ENCODE assay signal across 13 mouse cellular contexts in genomic region chr11:89076370-89076821, GRCm38 (mm10). TPM values are rescaled to one million over a fixed set of nuclear protein-coding genes. Genes with fewer than 3 reads are reported as not detected.
DNase-seq lines count a peak whose midpoint lies in the region; ATAC-seq and TF ChIP-seq lines count a peak whose summit lies in the region.
"Had no signal": no experiment of that assay in that cellular context is flagged by ENCODE, and none has a peak within 500 bp of the region (broad histone marks: within the 10 kb centered on the region; RNA-seq: fewer than 3 reads in every experiment).

No protein-coding gene starts in this region.

- no peaks in the 10 kb centered on the region for H3K4me1 ChIP-seq in kidney, adult 2 months (ENCODE audit: control insufficient read depth, insufficient read depth, low read length)
- peaks cover 11% of the 10 kb centered on the region; the same call in 1 of the 2 replicates for H3K4me1 ChIP-seq in kidney, embryonic 16.5 days (ENCODE audit: insufficient read depth, low read length)
- no peaks in the 10 kb centered on the region for H3K4me1 ChIP-seq in forebrain, postnatal 0 days (ENCODE audit: insufficient read depth)
- H3K4me1 ChIP-seq: embryonic facial prominence, embryonic 15.5 days; hindbrain, embryonic 15.5 days had no signal

- 56% methylated on average over 4 of the region's 4 CpGs for WGBS in kidney, adult 2 months
- 56% methylated on average over 4 of the region's 4 CpGs for WGBS in kidney, embryonic 16.5 days
- 82% methylated on average over 4 of the region's 4 CpGs for WGBS in forebrain, postnatal 0 days

- TF ChIP-seq CTCF in kidney, adult 2 months (conservative IDR thresholded peaks at IDR 0.05; ENCODE audit: insufficient read depth, insufficient read length, low read depth, low read length) = no peak
- TF ChIP-seq CTCF in forebrain, postnatal 0 days (IDR thresholded peaks at IDR 0.05; ENCODE audit: low read depth) = no peak

- DNase-seq in adrenal gland, postnatal 10 days = peak; percentile 26
- DNase-seq in adrenal gland, postnatal 4 days (ENCODE audit: low spot score in 2 of 2) = no peak
- DNase-seq in kidney, adult 2 months = peak; percentile 62
- peak; percentile 45 for DNase-seq in thymus, postnatal 14 days
- no peak for DNase-seq in thymus, postnatal 10 days (ENCODE audit: low spot score in 2 of 2)
- peak; percentile 58 for DNase-seq in splenic B cell, adult 2 months (ENCODE audit: low read depth, low spot score)
- no peak for DNase-seq in forebrain, postnatal 0 days

- no peak overlapping the region for H3K9ac ChIP-seq in kidney, embryonic 16.5 days (replicated peaks; ENCODE audit: low read length)
- no peak overlapping the region for H3K9ac ChIP-seq in forebrain, postnatal 0 days
- H3K9ac ChIP-seq: embryonic facial prominence, embryonic 15.5 days; hindbrain, embryonic 15.5 days had no signal

- no peak for ATAC-seq in kidney, embryonic 16.5 days (ENCODE audit: low FRiP score, low TSS enrichment)
- no peak for ATAC-seq in forebrain, postnatal 0 days
- ATAC-seq: Patski had no signal

- no peaks in the 10 kb centered on the region for H3K9me3 ChIP-seq in kidney, embryonic 16.5 days (ENCODE audit: low read length)
- H3K9me3 ChIP-seq in forebrain, postnatal 0 days (ENCODE audit: low read length) = no peaks in the 10 kb centered on the region
- H3K9me3 ChIP-seq: embryonic facial prominence, embryonic 15.5 days; hindbrain, embryonic 15.5 days had no signal

- TF ChIP-seq POLR2A in kidney, adult 2 months (IDR thresholded peaks at IDR 0.05; ENCODE audit: low read depth, low read length) = no peak

- H3K4me3 ChIP-seq in kidney, adult 2 months (ENCODE audit: insufficient read depth, low read depth, low read length) = no peak overlapping the region
- H3K4me3 ChIP-seq in kidney, embryonic 16.5 days (ENCODE audit: low read length) = no peak overlapping the region
- no peak overlapping the region for H3K4me3 ChIP-seq in forebrain, postnatal 0 days (ENCODE audit: low read depth, low read length)
- H3K4me3 ChIP-seq: embryonic facial prominence, embryonic 15.5 days; hindbrain, embryonic 15.5 days had no signal

- H3K36me3 ChIP-seq in kidney, adult 2 months (ENCODE audit: control insufficient read depth, insufficient read depth, low read length) = no peaks in the 10 kb centered on the region
- no peaks in the 10 kb centered on the region for H3K36me3 ChIP-seq in kidney, embryonic 16.5 days (ENCODE audit: insufficient read depth, low read length)
- no peaks in the 10 kb centered on the region for H3K36me3 ChIP-seq in splenic B cell, adult 2 months (ENCODE audit: control insufficient read depth, insufficient read depth, low read length, poor library complexity, severe bottlenecking)
- H3K36me3 ChIP-seq in forebrain, postnatal 0 days (ENCODE audit: insufficient read depth) = no peaks in the 10 kb centered on the region
- H3K36me3 ChIP-seq: embryonic facial prominence, embryonic 15.5 days; hindbrain, embryonic 15.5 days had no signal

- H3K27ac ChIP-seq in kidney, adult 2 months (ENCODE audit: insufficient read depth, low read depth, low read length) = no peak overlapping the region
- H3K27ac ChIP-seq in kidney, embryonic 16.5 days (ENCODE audit: low read length) = no peak overlapping the region
- H3K27ac ChIP-seq in forebrain, postnatal 0 days (ENCODE audit: low read depth, low read length) = no peak overlapping the region
- H3K27ac ChIP-seq: embryonic facial prominence, embryonic 15.5 days; hindbrain, embryonic 15.5 days had no signal

- H3K27me3 ChIP-seq in kidney, adult 2 months (replicated peaks; ENCODE audit: control insufficient read depth, insufficient read depth, low read length) = no peaks in the 10 kb centered on the region
- no peaks in the 10 kb centered on the region for H3K27me3 ChIP-seq in kidney, embryonic 16.5 days (ENCODE audit: insufficient read depth, low read length)
- H3K27me3 ChIP-seq in splenic B cell, adult 2 months (ENCODE audit: control insufficient read depth, insufficient read depth, low read length, poor library complexity, severe bottlenecking) = no peaks in the 10 kb centered on the region
- no peaks in the 10 kb centered on the region for H3K27me3 ChIP-seq in forebrain, postnatal 0 days (ENCODE audit: insufficient read depth, low read length)
- H3K27me3 ChIP-seq: embryonic facial prominence, embryonic 15.5 days; hindbrain, embryonic 15.5 days; Patski had no signal

- no peak overlapping the region for H3K4me2 ChIP-seq in kidney, embryonic 16.5 days (replicated peaks; ENCODE audit: low read depth, low read length)
- no peak overlapping the region for H3K4me2 ChIP-seq in forebrain, postnatal 0 days (ENCODE audit: low read depth)
- H3K4me2 ChIP-seq: embryonic facial prominence, embryonic 15.5 days; hindbrain, embryonic 15.5 days had no signal

RNA-seq across cellular contexts. Expression of gene Gm525, which starts 2.8 kb away (rescaled TPM):
- not detected for total RNA-seq in adrenal gland, postnatal 10 days (2021)
- under 1 TPM in 1 of 2 experiments, not detected in 1; 0.62 TPM for total RNA-seq in adrenal gland, postnatal 4 days (2021)
- 0.69 and 1.6 TPM in 2 replicates for polyA plus RNA-seq in kidney, adult 2 months (2012; rRNA removed)
- polyA plus RNA-seq in kidney, embryonic 16.5 days (2015; fragmentation: Nextera tagmentation; extraction: Ambion mirVana) = 0.41 and 0.69 TPM in 2 replicates
- not detected in 2 replicates for total RNA-seq in forebrain, postnatal 0 days (2014; rRNA removed)
- polyA plus RNA-seq in forebrain, postnatal 0 days (2015; fragmentation: Nextera tagmentation; extraction: Ambion mirVana) = 0.30 and 0.39 TPM in 2 replicates
- total RNA-seq: left cerebral cortex, adult 18-20 months had no signal
- polyA plus RNA-seq: C2C12; hindbrain, embryonic 15.5 days; Patski had no signal

RNA-seq across cellular contexts. Expression of gene Dgke, which starts 9.7 kb away (rescaled TPM):
- total RNA-seq in adrenal gland, postnatal 10 days (2021) = 10 to 100 TPM; 10.5 to 12.8 TPM
- 10 to 100 TPM; 11.3 to 14.2 TPM for total RNA-seq in adrenal gland, postnatal 4 days (2021)
- 2.4 and 2.8 TPM in 2 replicates for polyA plus RNA-seq in kidney, adult 2 months (2012; rRNA removed)
- 4.0 and 4.3 TPM in 2 replicates for polyA plus RNA-seq in kidney, embryonic 16.5 days (2015; fragmentation: Nextera tagmentation; extraction: Ambion mirVana)
- total RNA-seq in forebrain, postnatal 0 days (2014; rRNA removed) = 30.5 and 37.8 TPM in 2 replicates
- 10.5 and 14.6 TPM in 2 replicates for polyA plus RNA-seq in forebrain, postnatal 0 days (2015; fragmentation: Nextera tagmentation; extraction: Ambion mirVana)

Comparison
In these comparisons a context has a peak if more than half of its experiments do, and no peak if none do; other contexts are left out.
1. DNase-seq: peak in adrenal gland, postnatal 10 days (single experiment), kidney, adult 2 months (single experiment), thymus, postnatal 14 days (single experiment) and splenic B cell, adult 2 months (single experiment); none in adrenal gland, postnatal 4 days (0 of 2), thymus, postnatal 10 days (0 of 2) and forebrain, postnatal 0 days (single experiment).